ENCODE assay signal across 21 mouse cellular contexts in genomic region chr12:116035346-116035745, GRCm38 (mm10).
"Had no signal": no experiment of that assay in that cellular context is flagged by ENCODE, and none has a peak within 500 bp of the region (broad histone marks: within the 10 kb centered on the region; RNA-seq: fewer than 3 reads in every experiment).

No protein-coding gene starts in this region.

- H3K4me1 ChIP-seq: heart, embryonic 12.5 days; hindbrain, embryonic 13.5 days; hindbrain, embryonic 15.5 days; kidney, embryonic 15.5 days; limb, embryonic 10.5 days; limb, embryonic 12.5 days; liver, embryonic 13.5 days; liver, embryonic 15.5 days had no signal

- H3K27me3 ChIP-seq: heart, embryonic 12.5 days; hindbrain, embryonic 13.5 days; hindbrain, embryonic 15.5 days; kidney, embryonic 15.5 days; limb, embryonic 12.5 days; liver, embryonic 13.5 days; liver, embryonic 15.5 days had no signal

- H3K27ac ChIP-seq: heart, adult 2 months; hindbrain, embryonic 13.5 days; hindbrain, embryonic 15.5 days; hindbrain, postnatal 0 days; kidney, embryonic 15.5 days; kidney, postnatal 0 days; layer of hippocampus, adult 2 months; left cerebral cortex, adult 2 months; limb, embryonic 10.5 days; limb, embryonic 12.5 days; liver, embryonic 13.5 days; liver, embryonic 15.5 days had no signal

- H3K9me3 ChIP-seq: hindbrain, embryonic 13.5 days; hindbrain, embryonic 15.5 days; kidney, embryonic 15.5 days; limb, embryonic 10.5 days; liver, embryonic 13.5 days; liver, embryonic 15.5 days had no signal

- DNase-seq: gastrocnemius, postnatal 14 days; gastrocnemius, postnatal 36 days; kidney, adult 11 months; kidney, adult 2 months; kidney, adult 9 months; kidney, postnatal 14 days; kidney, postnatal 36 days; liver; liver, embryonic 13.5 days had no signal

- H3K4me3 ChIP-seq: heart, adult 2 months; heart, embryonic 12.5 days; hindbrain, embryonic 13.5 days; hindbrain, embryonic 15.5 days; kidney, embryonic 15.5 days; layer of hippocampus, adult 2 months; left cerebral cortex, adult 2 months; limb, embryonic 10.5 days; limb, embryonic 12.5 days; liver, embryonic 13.5 days; liver, embryonic 15.5 days had no signal

- H3K36me3 ChIP-seq: heart, embryonic 12.5 days; hindbrain, embryonic 13.5 days; hindbrain, embryonic 15.5 days; kidney, embryonic 15.5 days; limb, embryonic 10.5 days; limb, embryonic 12.5 days; liver, embryonic 13.5 days; liver, embryonic 15.5 days had no signal
